Mouse (Mus musculus): Measurements from ENCODE around the gene Id3.

GRCm38 (mm10) chr4:136104590-136105337 lies 38.5 kb upstream of the Id3 start:
- no peak for TF ChIP-seq CTCF (IDR thresholded peaks at IDR 0.05; ENCODE audit: insufficient read depth, low read length)
- TF ChIP-seq POLR2A (IDR thresholded peaks at IDR 0.05; ENCODE audit: borderline replicate concordance, extremely low read depth, low read depth, low read length) = no peak

All from lung, adult 2 months (tissue).